Mouse (Mus musculus) ES-E14 (cell line): Measurements from ENCODE around the gene Gxylt2.

Experiments
- MAFK ChIP-seq: IDR thresholded peaks from 2 replicates; pipeline ENCODE4 v1.6.1; 2014; ENCODE audit warnings: mild to moderate bottlenecking, low read depth, low read length, inconsistent platforms; ENCODE audit not compliant: insufficient read depth
- ZNF384 ChIP-seq: IDR thresholded peaks from 2 replicates; pipeline ENCODE4 v1.6.1; 2012; ENCODE audit warnings: low read depth, low read length, inconsistent platforms

GRCm38 (mm10) chr6:100676461-100676860 is 28.1 kb upstream of the Gxylt2 start:
- TF ChIP-seq ZNF384 (no peak), MAFK (no peak)
